Mouse (Mus musculus) ES-Bruce4 (cell line): Measurements from ENCODE around the gene Rimbp2. TPM values are rescaled to one million over a fixed set of nuclear protein-coding genes. Genes with fewer than 3 reads are reported as not detected.

ENCODE experiments used
- H3K27ac ChIP-seq: 2 replicates; pipeline ENCODE4 v1.5.1; 2012; ENCODE audit warnings: low read length, inconsistent platforms; ENCODE audit not compliant: insufficient read depth
- H3K27me3 ChIP-seq: 2 replicates; pipeline ENCODE4 v1.6.1; 2012; ENCODE audit warnings: mild to moderate bottlenecking, low read length, inconsistent platforms; ENCODE audit not compliant: control insufficient read depth, poor library complexity, insufficient read depth, severe bottlenecking
- H3K36me3 ChIP-seq: 2 replicates; pipeline ENCODE4 v1.6.1; 2012; ENCODE audit warnings: inconsistent platforms, mild to moderate bottlenecking, low read length, moderate library complexity; ENCODE audit not compliant: control insufficient read depth, poor library complexity, insufficient read depth, severe bottlenecking
- H3K4me1 ChIP-seq: one replicate; pipeline ENCODE4 v1.8.1; 2011; ENCODE audit warnings: low read length; ENCODE audit not compliant: control insufficient read depth, insufficient read depth
- H3K4me3 ChIP-seq: 2 replicates; pipeline ENCODE4 v1.5.1; 2011; ENCODE audit warnings: low read depth, mild to moderate bottlenecking, low read length
- H3K9ac ChIP-seq: 2 replicates; pipeline ENCODE4 v1.6.1; 2012; ENCODE audit warnings: low read depth, mild to moderate bottlenecking, inconsistent platforms; ENCODE audit not compliant: poor library complexity, severe bottlenecking
- H3K9me3 ChIP-seq: replicated peaks from 2 replicates; pipeline ENCODE4 v1.6.1; 2012; ENCODE audit warnings: mild to moderate bottlenecking, low read length, inconsistent platforms; ENCODE audit not compliant: control insufficient read depth, poor library complexity, insufficient read depth, severe bottlenecking
- CTCF ChIP-seq: IDR thresholded peaks from one replicate; pipeline ENCODE4 v1.8.1; 2011; ENCODE audit warnings: low read depth, low read length
- EP300 ChIP-seq: IDR thresholded peaks from 2 replicates; pipeline ENCODE4 v1.6.1; 2011; ENCODE audit warnings: low read depth, low read length; ENCODE audit not compliant: insufficient read depth
- POLR2A ChIP-seq: IDR thresholded peaks from one replicate; pipeline ENCODE4 v1.8.1; 2011; ENCODE audit warnings: low read length; ENCODE audit not compliant: insufficient read depth
- polyA plus RNA-seq: library from polyadenylated mRNA; stranded (reverse); fragments of >200 nt; gene quantifications from 2 replicates; pipeline ENCODE4 v1.2.4, GENCODE M21; 2011; ENCODE audit warnings: low read depth; ENCODE audit not compliant: missing spikeins, insufficient read depth, insufficient read length

Rimbp2 gene
- polyA plus RNA-seq, 1 experiment, result 0.33 TPM

DNA sequence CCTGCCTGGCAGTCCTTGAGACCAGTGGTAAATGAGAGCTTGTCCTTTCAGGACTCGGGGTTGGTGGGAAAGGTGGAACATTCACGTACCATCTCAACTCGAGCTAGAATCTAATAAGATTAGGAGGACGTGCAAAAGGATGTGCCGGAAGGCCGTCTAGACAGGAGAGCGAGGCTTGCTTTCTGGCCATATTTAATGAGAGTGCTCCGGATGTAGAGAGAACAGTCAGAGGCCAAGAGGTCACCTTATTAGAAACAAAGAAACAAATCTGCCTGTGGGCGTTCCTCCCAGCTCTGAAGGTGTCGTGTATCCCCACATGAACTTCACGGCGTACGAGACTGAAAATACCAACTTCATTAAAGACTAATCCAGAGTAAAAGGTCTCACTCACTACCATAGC lies 53.3 kb downstream of the Rimbp2 start:
- Histone ChIP-seq H3K4me3 (no peak overlapping the region), H3K9ac (no peak overlapping the region), H3K9me3 (no peaks in the 10 kb centered on the region), H3K27me3 (no peaks in the 10 kb centered on the region), H3K36me3 (no peaks in the 10 kb centered on the region), H3K27ac (no peak overlapping the region), H3K4me1 (peaks cover 6% of the 10 kb centered on the region)
- no peak for TF ChIP-seq POLR2A
- no peak for TF ChIP-seq CTCF
- no peak for TF ChIP-seq EP300

DNA sequence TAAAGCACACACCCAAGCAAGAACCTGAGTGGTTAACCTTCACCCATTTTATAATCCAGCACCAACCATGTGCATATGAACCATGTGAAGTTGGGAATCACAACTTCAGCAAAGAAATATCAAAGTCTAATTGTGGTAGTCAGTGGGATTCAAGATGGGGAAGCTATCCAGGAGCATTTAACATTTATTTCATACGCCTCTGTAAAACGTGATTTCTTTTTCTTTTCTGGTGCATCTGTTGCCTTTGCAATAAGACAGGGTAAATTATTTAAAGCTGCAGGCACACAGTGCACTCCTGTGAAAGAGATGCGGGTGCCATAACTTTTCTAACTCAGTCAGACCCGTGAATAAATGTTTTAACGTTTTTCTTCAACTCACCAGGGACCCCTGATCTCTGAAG lies 58.4 kb downstream of the Rimbp2 start:
- no peak overlapping the region for H3K4me3 ChIP-seq
- TF ChIP-seq EP300 (no peak), CTCF (no peak), POLR2A (no peak)
- H3K27me3 ChIP-seq, result no peaks in the 10 kb centered on the region
- H3K9ac ChIP-seq, result no peak overlapping the region
- H3K9me3 ChIP-seq, result no peaks in the 10 kb centered on the region
- no peak overlapping the region for H3K27ac ChIP-seq
- no peaks in the 10 kb centered on the region for H3K36me3 ChIP-seq
- H3K4me1 ChIP-seq, result no peaks in the 10 kb centered on the region

DNA sequence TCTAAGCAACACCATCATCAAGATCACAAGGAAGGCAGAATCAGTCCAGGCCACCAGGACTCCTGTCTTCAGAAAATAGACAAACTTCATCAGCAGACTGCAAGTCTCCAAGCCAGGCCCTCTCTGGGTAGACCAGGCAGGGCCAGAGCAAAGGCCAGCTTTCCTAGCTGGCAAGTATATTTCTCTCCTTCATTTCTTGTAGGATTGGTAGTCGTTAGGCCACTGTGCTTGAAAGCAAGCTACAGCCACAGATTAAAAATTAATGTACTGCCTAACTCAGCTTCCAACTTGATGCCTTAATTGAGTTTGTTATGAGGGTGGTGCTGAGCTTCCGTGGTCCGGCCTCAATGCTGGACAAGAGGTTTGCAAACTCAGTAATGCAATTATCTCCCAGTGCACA lies 65.7 kb downstream of the Rimbp2 start:
- TF ChIP-seq EP300 (no peak), POLR2A (no peak), CTCF (no peak)
- Histone ChIP-seq H3K27me3 (no peaks in the 10 kb centered on the region), H3K9ac (no peak overlapping the region), H3K27ac (no peak overlapping the region), H3K36me3 (no peaks in the 10 kb centered on the region), H3K9me3 (no peaks in the 10 kb centered on the region), H3K4me1 (no peaks in the 10 kb centered on the region), H3K4me3 (no peak overlapping the region)

DNA sequence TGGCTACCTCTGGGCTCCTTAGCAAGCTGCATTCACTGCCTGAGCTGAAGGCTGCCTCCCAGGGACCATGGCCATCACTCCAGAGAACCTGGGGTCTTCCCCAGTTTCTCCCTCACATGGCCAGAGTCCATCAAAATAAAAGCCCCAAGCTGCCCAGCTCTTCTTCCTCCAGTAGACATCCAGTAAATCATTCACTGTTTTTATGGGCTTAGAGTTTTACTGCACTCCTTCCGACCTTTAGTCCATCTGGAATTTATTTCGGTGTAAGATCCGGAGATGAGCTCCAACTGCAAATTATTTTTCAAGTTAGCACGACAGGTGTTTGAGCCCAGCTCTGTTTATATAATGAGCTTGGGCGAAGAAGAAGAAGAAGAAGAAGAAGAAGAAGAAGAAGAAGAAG lies 69.0 kb downstream of the Rimbp2 start:
- Histone ChIP-seq H3K9me3 (no peaks in the 10 kb centered on the region), H3K9ac (no peak overlapping the region), H3K27ac (no peak overlapping the region), H3K4me1 (no peaks in the 10 kb centered on the region), H3K4me3 (no peak overlapping the region), H3K36me3 (no peaks in the 10 kb centered on the region), H3K27me3 (no peaks in the 10 kb centered on the region)
- TF ChIP-seq POLR2A, result no peak

DNA sequence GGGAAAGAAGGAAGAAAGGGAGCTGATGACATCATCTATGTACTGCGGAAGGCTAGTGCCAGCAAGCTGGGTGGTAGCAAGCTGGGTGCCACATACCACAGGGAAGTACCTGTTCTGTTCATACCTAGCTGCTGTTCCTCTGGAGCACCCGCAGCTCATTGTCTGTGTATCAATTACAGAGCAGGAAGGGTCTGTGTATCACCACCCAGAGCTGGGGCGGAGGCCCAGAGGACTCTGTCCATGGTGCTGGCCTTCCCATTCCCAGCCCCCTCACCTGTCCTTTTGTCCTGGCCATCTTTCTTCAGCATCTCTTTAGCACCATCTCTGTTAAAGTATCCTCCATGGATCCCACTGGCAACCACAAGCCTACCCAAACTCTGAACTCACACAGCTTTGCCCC lies 74.2 kb downstream of the Rimbp2 start:
- no peak overlapping the region for H3K9ac ChIP-seq
- no peaks in the 10 kb centered on the region for H3K36me3 ChIP-seq
- no peaks in the 10 kb centered on the region for H3K9me3 ChIP-seq

DNA sequence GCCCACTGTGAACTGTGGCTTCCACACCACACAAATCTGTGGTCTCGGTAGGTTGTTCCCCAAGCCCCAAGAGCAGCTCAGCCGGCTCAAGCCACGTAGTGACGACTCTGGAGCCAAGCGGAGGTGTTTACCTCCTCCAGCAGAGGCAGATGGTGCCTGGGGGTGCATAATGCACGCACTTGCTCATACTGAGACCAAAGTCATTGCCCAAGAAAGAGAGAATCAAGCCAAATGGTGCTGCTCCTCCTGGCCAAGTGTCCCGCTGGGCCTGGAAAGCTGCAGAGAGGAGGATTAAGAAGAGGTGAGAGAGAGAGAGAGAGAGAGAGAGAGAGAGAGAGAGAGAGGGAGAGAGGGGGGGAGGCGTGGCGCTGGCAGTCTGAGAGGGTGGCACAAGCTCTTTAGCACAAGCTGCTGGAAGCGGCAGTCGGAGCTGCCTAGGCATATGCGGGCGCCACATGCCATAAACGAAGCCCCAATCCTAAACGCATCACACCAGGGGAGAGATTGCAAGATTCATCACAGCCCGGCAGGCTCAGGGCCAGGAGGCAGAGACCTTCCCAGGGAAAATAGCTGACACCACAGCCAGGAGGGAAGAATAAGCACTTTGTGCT lies 75.8 kb downstream of the Rimbp2 start:
- H3K9me3 ChIP-seq, result no peaks in the 10 kb centered on the region
- no peak for TF ChIP-seq CTCF
- TF ChIP-seq EP300, result no peak
- TF ChIP-seq POLR2A, result no peak
- H3K9ac ChIP-seq, result no peak overlapping the region
- peaks cover 2% of the 10 kb centered on the region for H3K4me1 ChIP-seq
- no peak overlapping the region for H3K4me3 ChIP-seq
- H3K36me3 ChIP-seq, result no peaks in the 10 kb centered on the region
- no peaks in the 10 kb centered on the region for H3K27me3 ChIP-seq
- no peak overlapping the region for H3K27ac ChIP-seq

More for the DNA sequence above, 74.2 kb downstream of the Rimbp2 start:
- no peak for TF ChIP-seq CTCF
- TF ChIP-seq EP300, result 0 out of 2 replicates have a peak, but pooled peaks have one; percentile 32
- no peak for TF ChIP-seq POLR2A
- H3K27ac ChIP-seq, result no peak overlapping the region
- H3K4me3 ChIP-seq, result no peak overlapping the region
- no peaks in the 10 kb centered on the region for H3K27me3 ChIP-seq
- H3K4me1 ChIP-seq, result peaks cover 2% of the 10 kb centered on the region
